Mouse (Mus musculus) ES-Bruce4 (cell line): Measurements from ENCODE around the gene Nfasc.

Experiments
- CTCF ChIP-seq: IDR thresholded peaks from one replicate; pipeline ENCODE4 v1.8.1; 2011; ENCODE audit warnings: low read depth, low read length
- POLR2A ChIP-seq: IDR thresholded peaks from one replicate; pipeline ENCODE4 v1.8.1; 2011; ENCODE audit warnings: low read length; ENCODE audit not compliant: insufficient read depth

GRCm38 (mm10) chr1:132641049-132641795 is 100.4 kb downstream of the Nfasc start:
- TF ChIP-seq POLR2A (no peak), CTCF (no peak)
